Mouse (Mus musculus): ENCODE results near the gene Elk4. TPM values are rescaled to one million over a fixed set of nuclear protein-coding genes. Genes with fewer than 3 reads are reported as not detected.
A peak's percentile ranks its signal among the peaks of the same experiment; 100 is the strongest.

The Elk4 gene
- total and polyA plus RNA-seq, 2 experiments, result 17.2 to 39.4 TPM

- H3K4me1 ChIP-seq (ENCODE audit: control insufficient read depth, insufficient read depth, low read length), result no peaks in the 10 kb centered on the region
- TF ChIP-seq CTCF (IDR thresholded peaks at IDR 0.05; ENCODE audit: low read depth, low read length) (no peak), POLR2A (IDR thresholded peaks at IDR 0.05; ENCODE audit: extremely low read depth, insufficient read depth, low read length) (no peak)
- H3K36me3 ChIP-seq (ENCODE audit: control insufficient read depth, insufficient read depth, low read length), result no peaks in the 10 kb centered on the region
- H3K27me3 ChIP-seq (ENCODE audit: control insufficient read depth, insufficient read depth, low read length), result no peaks in the 10 kb centered on the region
- H3K4me3 ChIP-seq (ENCODE audit: insufficient read depth, low read depth, low read length), result no peak overlapping the region
- no peak overlapping the region for H3K9ac ChIP-seq (ENCODE audit: low read depth, low read length)
- DNase-seq (ENCODE audit: extremely low read depth, low read depth, low spot score), result peak; percentile 63
- no peak overlapping the region for H3K27ac ChIP-seq (replicated peaks; ENCODE audit: insufficient read depth, low read depth, low read length)
- WGBS, result 74% methylated on average over 10 of the region's 10 CpGs
- no peaks in the 10 kb centered on the region for H3K79me2 ChIP-seq (ENCODE audit: control insufficient read depth, insufficient read depth, low read length)
Measured at GRCm38 (mm10) chr1:132075576-132075975, 68.2 kb downstream of the Elk4 start.

DNA sequence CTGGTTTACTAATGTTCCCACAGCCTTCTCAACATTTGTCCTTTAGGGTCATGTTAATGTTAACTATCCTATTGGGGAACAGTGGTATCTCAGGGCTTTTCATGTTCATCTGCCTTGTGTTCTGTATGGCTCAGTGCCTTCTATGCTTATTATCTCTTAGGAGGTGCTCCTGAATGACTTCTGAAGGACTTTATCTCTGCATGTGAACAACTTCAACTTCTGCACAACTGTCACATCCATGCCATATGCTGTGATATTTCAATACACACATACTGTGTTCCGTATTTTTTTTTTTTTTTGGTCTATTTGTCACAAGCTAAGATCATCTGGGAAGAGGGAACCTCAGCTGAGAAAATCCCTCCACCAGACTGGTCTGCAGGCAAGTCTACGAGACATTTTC lies 71.0 kb downstream of the Elk4 start:
- Histone ChIP-seq H3K79me2 (ENCODE audit: control insufficient read depth, insufficient read depth, low read length) (no peaks in the 10 kb centered on the region), H3K36me3 (ENCODE audit: control insufficient read depth, insufficient read depth, low read length) (no peaks in the 10 kb centered on the region), H3K4me1 (ENCODE audit: control insufficient read depth, insufficient read depth, low read length) (no peaks in the 10 kb centered on the region), H3K27me3 (ENCODE audit: control insufficient read depth, insufficient read depth, low read length) (no peaks in the 10 kb centered on the region), H3K9ac (ENCODE audit: low read depth, low read length) (no peak overlapping the region), H3K4me3 (ENCODE audit: insufficient read depth, low read depth, low read length) (no peak overlapping the region), H3K27ac (replicated peaks; ENCODE audit: insufficient read depth, low read depth, low read length) (no peak overlapping the region)
- no peak for DNase-seq (ENCODE audit: extremely low read depth, low read depth, low spot score)
- 83% methylated on average over 2 of the region's 2 CpGs for WGBS
- TF ChIP-seq POLR2A (IDR thresholded peaks at IDR 0.05; ENCODE audit: extremely low read depth, insufficient read depth, low read length) (no peak), CTCF (IDR thresholded peaks at IDR 0.05; ENCODE audit: low read depth, low read length) (no peak)

Other genes with a start within 250 kb of the Elk4 start
- gene Pm20d1, start 210.2 kb upstream of the Elk4 start, total RNA-seq (2014; rRNA removed), result 35.5 and 40.5 TPM in 2 replicates
- 62.0 and 78.1 TPM in 2 replicates for gene Pm20d1, start 210.2 kb upstream of the Elk4 start, polyA plus RNA-seq (2012; rRNA removed)
- gene Slc41a1, start 180.1 kb upstream of the Elk4 start, total RNA-seq (2014; rRNA removed), result 1.3 and 1.5 TPM in 2 replicates
- 3.0 and 5.8 TPM in 2 replicates for gene Slc41a1, start 180.1 kb upstream of the Elk4 start, polyA plus RNA-seq (2012; rRNA removed)
- gene Rab29, start 140.4 kb upstream of the Elk4 start, total RNA-seq (2014; rRNA removed), result 16.8 and 18.2 TPM in 2 replicates
- gene Rab29, start 140.4 kb upstream of the Elk4 start, polyA plus RNA-seq (2012; rRNA removed), result 20.2 and 20.7 TPM in 2 replicates
- 46.1 and 52.5 TPM in 2 replicates for gene Nucks1, start 97.1 kb upstream of the Elk4 start, total RNA-seq (2014; rRNA removed)
- gene Nucks1, start 97.1 kb upstream of the Elk4 start, polyA plus RNA-seq (2012; rRNA removed), result 5.1 and 6.0 TPM in 2 replicates
- 10.0 and 10.3 TPM in 2 replicates for gene Slc45a3, start 44.6 kb upstream of the Elk4 start, total RNA-seq (2014; rRNA removed)
- 28.0 and 39.8 TPM in 2 replicates for gene Slc45a3, start 44.6 kb upstream of the Elk4 start, polyA plus RNA-seq (2012; rRNA removed)
- gene Mfsd4a, start 60.5 kb downstream of the Elk4 start, total RNA-seq (2014; rRNA removed), result 0.09 and 0.13 TPM in 2 replicates
- gene Mfsd4a, start 60.5 kb downstream of the Elk4 start, polyA plus RNA-seq (2012; rRNA removed), result 0.12 and 0.21 TPM in 2 replicates
- 4.7 and 5.3 TPM in 2 replicates for gene Cdk18, start 132.1 kb downstream of the Elk4 start, total RNA-seq (2014; rRNA removed)
- gene Cdk18, start 132.1 kb downstream of the Elk4 start, polyA plus RNA-seq (2012; rRNA removed), result 29.2 and 33.2 TPM in 2 replicates
- not detected in 2 replicates for gene Lemd1, start 183.8 kb downstream of the Elk4 start, total RNA-seq (2014; rRNA removed)
- gene Lemd1, start 183.8 kb downstream of the Elk4 start, polyA plus RNA-seq (2012; rRNA removed), result not detected in 2 replicates
- not detected in 2 replicates for gene AC124108.1, start 183.8 kb downstream of the Elk4 start, total RNA-seq (2014; rRNA removed)
- gene AC124108.1, start 183.8 kb downstream of the Elk4 start, polyA plus RNA-seq (2012; rRNA removed), result not detected in 2 replicates
- not detected in 2 replicates for gene Gm10188, start 222.2 kb downstream of the Elk4 start, total RNA-seq (2014; rRNA removed)
- not detected in 2 replicates for gene Gm10188, start 222.2 kb downstream of the Elk4 start, polyA plus RNA-seq (2012; rRNA removed)